Mouse (Mus musculus): ENCODE data around the gene Adprhl1. TPM values are rescaled to one million over a fixed set of nuclear protein-coding genes. Genes with fewer than 3 reads are reported as not detected.

Adprhl1 gene
- total and polyA plus RNA-seq, 2 experiments from 2014 or later, result 0.67 TPM; not detected in 1

- H3K9ac ChIP-seq, result peak within 1 kb of the TSS; percentile 76
- H3K36me3 ChIP-seq (ENCODE audit: insufficient read depth), result peaks cover 4% of the 10 kb centered on the region
- DNase-seq (peak; percentile 99), ATAC-seq (peak; percentile 96)
- no peak for TF ChIP-seq CTCF (IDR thresholded peaks at IDR 0.05; ENCODE audit: low read depth)
- H3K9me3 ChIP-seq (ENCODE audit: low read length), result no peaks in the 10 kb centered on the region
- H3K4me1 ChIP-seq (ENCODE audit: insufficient read depth), result peaks cover 14% of the 10 kb centered on the region
- H3K27me3 ChIP-seq (ENCODE audit: insufficient read depth, low read length), result no peaks in the 10 kb centered on the region
- peak within 1 kb of the TSS; percentile 92 for H3K4me2 ChIP-seq (ENCODE audit: low read depth)
- H3K27ac ChIP-seq (ENCODE audit: low read depth, low read length), result peak within 1 kb of the TSS; percentile 86
- H3K4me3 ChIP-seq (ENCODE audit: low read depth, low read length), result peak within 1 kb of the TSS; percentile 84
- 1% methylated on average over 79 of the region's 79 CpGs for WGBS
Measured at GRCm38 (mm10) chr8:13287692-13288623, 34.0 kb upstream of the Adprhl1 start, which contains the start of the genes Dcun1d2 and Tmco3. Gene Dcun1d2 (minus strand): TSS chr8:13288131. Gene Tmco3 (plus strand): TSS chr8:13288190.

- ATAC-seq, result peak; percentile 62
- Histone ChIP-seq H3K9me3 (ENCODE audit: low read length) (no peaks in the 10 kb centered on the region), H3K36me3 (ENCODE audit: insufficient read depth) (no peaks in the 10 kb centered on the region), H3K4me1 (ENCODE audit: insufficient read depth) (peaks cover 14% of the 10 kb centered on the region), H3K4me3 (ENCODE audit: low read depth, low read length) (peak overlapping the region; percentile 84), H3K27ac (ENCODE audit: low read depth, low read length) (peak overlapping the region; percentile 86), H3K4me2 (ENCODE audit: low read depth) (peak overlapping the region; percentile 92), H3K27me3 (ENCODE audit: insufficient read depth, low read length) (no peaks in the 10 kb centered on the region), H3K9ac (peak overlapping the region; percentile 76)
- peak; percentile 65 for DNase-seq
- no peak for TF ChIP-seq CTCF (IDR thresholded peaks at IDR 0.05; ENCODE audit: low read depth)
- under 1% methylated on average over 33 of the region's 34 CpGs for WGBS
Measured at GRCm38 (mm10) chr8:13287304-13287691, 33.3 kb upstream of the Adprhl1 start.

GRCm38 (mm10) chr8:13283200-13283599 lies 29.2 kb upstream of the Adprhl1 start:
- Histone ChIP-seq H3K4me2 (ENCODE audit: low read depth) (no peak overlapping the region), H3K9ac (no peak overlapping the region), H3K36me3 (ENCODE audit: insufficient read depth) (0 out of 2 replicates have a peak, but pooled peaks cover 3% of the 10 kb centered on the region), H3K27ac (ENCODE audit: low read depth, low read length) (no peak overlapping the region), H3K9me3 (ENCODE audit: low read length) (no peaks in the 10 kb centered on the region), H3K4me1 (ENCODE audit: insufficient read depth) (peaks cover 5% of the 10 kb centered on the region; the same call in 1 of the 2 replicates), H3K27me3 (ENCODE audit: insufficient read depth, low read length) (no peaks in the 10 kb centered on the region), H3K4me3 (ENCODE audit: low read depth, low read length) (no peak overlapping the region)
- peak; percentile 34 for TF ChIP-seq CTCF (IDR thresholded peaks at IDR 0.05; ENCODE audit: low read depth)
- no peak for ATAC-seq
- no peak for DNase-seq
- WGBS, result 76% methylated on average over 1 of the region's 1 CpGs

GRCm38 (mm10) chr8:13276941-13277447 lies 23.0 kb upstream of the Adprhl1 start:
- no peaks in the 10 kb centered on the region for H3K9me3 ChIP-seq (ENCODE audit: low read length)
- ATAC-seq (no peak), DNase-seq (no peak)
- H3K27me3 ChIP-seq (ENCODE audit: insufficient read depth, low read length), result no peaks in the 10 kb centered on the region
- no peak overlapping the region for H3K4me3 ChIP-seq (ENCODE audit: low read depth, low read length)
- TF ChIP-seq CTCF (IDR thresholded peaks at IDR 0.05; ENCODE audit: low read depth), result no peak
- H3K9ac ChIP-seq, result no peak overlapping the region
- no peak overlapping the region for H3K4me2 ChIP-seq (ENCODE audit: low read depth)
- WGBS, result 93% methylated on average over 5 of the region's 5 CpGs
- H3K4me1 ChIP-seq (ENCODE audit: insufficient read depth), result no peaks in the 10 kb centered on the region
- H3K27ac ChIP-seq (ENCODE audit: low read depth, low read length), result no peak overlapping the region
- H3K36me3 ChIP-seq (ENCODE audit: insufficient read depth), result peaks cover 21% of the 10 kb centered on the region

- no peak for TF ChIP-seq CTCF (IDR thresholded peaks at IDR 0.05; ENCODE audit: low read depth)
- no peak overlapping the region for H3K9ac ChIP-seq
- H3K27ac ChIP-seq (ENCODE audit: low read depth, low read length), result no peak overlapping the region
- no peak overlapping the region for H3K4me2 ChIP-seq (ENCODE audit: low read depth)
- ATAC-seq, result no peak
- H3K9me3 ChIP-seq (ENCODE audit: low read length), result no peaks in the 10 kb centered on the region
- no peak for DNase-seq
- H3K27me3 ChIP-seq (ENCODE audit: insufficient read depth, low read length), result no peaks in the 10 kb centered on the region
- 91% methylated on average over 5 of the region's 5 CpGs for WGBS
- H3K4me1 ChIP-seq (ENCODE audit: insufficient read depth), result no peaks in the 10 kb centered on the region
- peaks cover 50% of the 10 kb centered on the region for H3K36me3 ChIP-seq (ENCODE audit: insufficient read depth)
- H3K4me3 ChIP-seq (ENCODE audit: low read depth, low read length), result no peak overlapping the region
Measured at GRCm38 (mm10) chr8:13272834-13273233, 18.9 kb upstream of the Adprhl1 start.

- Histone ChIP-seq H3K4me1 (ENCODE audit: insufficient read depth) (no peaks in the 10 kb centered on the region), H3K9ac (no peak overlapping the region), H3K4me2 (ENCODE audit: low read depth) (no peak overlapping the region), H3K4me3 (ENCODE audit: low read depth, low read length) (no peak overlapping the region), H3K9me3 (ENCODE audit: low read length) (no peaks in the 10 kb centered on the region), H3K36me3 (ENCODE audit: insufficient read depth) (peaks cover 49% of the 10 kb centered on the region), H3K27ac (ENCODE audit: low read depth, low read length) (no peak overlapping the region), H3K27me3 (ENCODE audit: insufficient read depth, low read length) (no peaks in the 10 kb centered on the region)
- TF ChIP-seq CTCF (IDR thresholded peaks at IDR 0.05; ENCODE audit: low read depth), result no peak
- 60% methylated on average over 2 of the region's 2 CpGs for WGBS
- DNase-seq (no peak), ATAC-seq (no peak)
Measured at GRCm38 (mm10) chr8:13267566-13267965, 13.6 kb upstream of the Adprhl1 start.

- no peak for TF ChIP-seq CTCF (IDR thresholded peaks at IDR 0.05; ENCODE audit: low read depth)
- Histone ChIP-seq H3K9ac (no peak overlapping the region), H3K4me2 (ENCODE audit: low read depth) (no peak overlapping the region), H3K36me3 (ENCODE audit: insufficient read depth) (peaks cover 48% of the 10 kb centered on the region), H3K27me3 (ENCODE audit: insufficient read depth, low read length) (no peaks in the 10 kb centered on the region), H3K9me3 (ENCODE audit: low read length) (no peaks in the 10 kb centered on the region), H3K4me1 (ENCODE audit: insufficient read depth) (no peaks in the 10 kb centered on the region), H3K4me3 (ENCODE audit: low read depth, low read length) (no peak overlapping the region), H3K27ac (ENCODE audit: low read depth, low read length) (no peak overlapping the region)
- DNase-seq (no peak), ATAC-seq (no peak)
- WGBS, result 47% methylated on average over 3 of the region's 3 CpGs
Measured at GRCm38 (mm10) chr8:13263376-13263775, 9.4 kb upstream of the Adprhl1 start.
